29 mouse cellular contexts compared by ENCODE assay signal in the genomic region with DNA sequence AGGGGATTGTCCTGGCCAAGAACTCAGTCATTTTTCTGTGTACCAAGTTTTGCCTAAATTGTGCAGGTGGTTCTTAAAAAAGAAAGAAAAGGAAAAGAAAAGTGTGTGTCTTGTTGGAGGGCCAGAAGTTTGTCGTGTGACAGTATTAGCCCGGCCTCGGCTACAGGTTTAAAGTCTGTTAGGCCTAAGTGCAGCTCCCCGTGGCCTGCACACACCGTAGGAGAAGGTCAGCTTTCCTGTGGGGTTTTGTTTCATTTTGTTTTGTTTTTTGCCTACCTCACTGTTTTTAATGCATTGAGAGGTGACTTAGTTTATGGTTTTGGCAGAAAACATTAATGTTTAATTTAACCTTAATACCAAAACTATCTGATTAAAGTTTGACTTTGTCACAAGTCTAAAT. TPM values are rescaled to one million over a fixed set of nuclear protein-coding genes. Genes with fewer than 3 reads are reported as not detected.
"Had no signal": no experiment of that assay in that cellular context is flagged by ENCODE, and none has a peak within 500 bp of the region (broad histone marks: within the 10 kb centered on the region; RNA-seq: fewer than 3 reads in every experiment).

No protein-coding gene starts in this region.

- H3K4me1 ChIP-seq: heart, embryonic 10.5 days; heart, embryonic 12.5 days; hindbrain, embryonic 10.5 days; hindbrain, embryonic 12.5 days; intestine, embryonic 15.5 days; kidney, embryonic 15.5 days; limb, embryonic 10.5 days; limb, embryonic 12.5 days; liver, embryonic 13.5 days; liver, embryonic 15.5 days had no signal

- H3K9ac ChIP-seq: heart, embryonic 12.5 days; hindbrain, embryonic 12.5 days; hindbrain, embryonic 14.5 days; intestine, embryonic 15.5 days; kidney, embryonic 15.5 days; limb, embryonic 12.5 days; liver, embryonic 13.5 days; liver, embryonic 15.5 days; liver, postnatal 0 days had no signal

- H3K4me2 ChIP-seq: heart, embryonic 12.5 days; hindbrain, embryonic 12.5 days; hindbrain, embryonic 14.5 days; intestine, embryonic 15.5 days; kidney, embryonic 15.5 days; limb, embryonic 12.5 days; liver, embryonic 11.5 days; liver, embryonic 13.5 days; liver, embryonic 15.5 days had no signal

- H3K27ac ChIP-seq: gastrocnemius, adult 2 months; heart, embryonic 10.5 days; hindbrain, embryonic 10.5 days; hindbrain, embryonic 12.5 days; hindbrain, embryonic 14.5 days; intestine, embryonic 15.5 days; kidney, embryonic 15.5 days; kidney, postnatal 0 days; limb, embryonic 10.5 days; limb, embryonic 12.5 days; liver, embryonic 13.5 days; liver, embryonic 15.5 days had no signal

- ATAC-seq: forebrain, embryonic 16.5 days; hindbrain, embryonic 16.5 days; inflammation-experienced regulatory T-cells, adult 6 months; intestine, embryonic 15.5 days; intestine, postnatal 0 days; liver, postnatal 0 days had no signal

- H3K9me3 ChIP-seq: heart, embryonic 10.5 days; heart, embryonic 12.5 days; hindbrain, embryonic 10.5 days; hindbrain, embryonic 12.5 days; intestine, embryonic 15.5 days; kidney, embryonic 15.5 days; limb, embryonic 10.5 days; limb, embryonic 12.5 days; liver, embryonic 13.5 days; liver, embryonic 15.5 days had no signal

- H3K4me3 ChIP-seq: gastrocnemius, adult 2 months; heart, embryonic 10.5 days; heart, embryonic 12.5 days; hindbrain, embryonic 10.5 days; hindbrain, embryonic 12.5 days; intestine, embryonic 15.5 days; kidney, embryonic 15.5 days; limb, embryonic 10.5 days; limb, embryonic 12.5 days; liver, embryonic 13.5 days; liver, embryonic 15.5 days had no signal

- DNase-seq: gastrocnemius, adult 2 months; gastrocnemius, postnatal 10 days; gastrocnemius, postnatal 25 days; heart, postnatal 10 days; heart, postnatal 4 days; kidney, adult 18-20 months; liver; liver, embryonic 13.5 days; liver, postnatal 0 days had no signal

- H3K27me3 ChIP-seq: heart, embryonic 12.5 days; hindbrain, embryonic 12.5 days; intestine, embryonic 15.5 days; kidney, embryonic 15.5 days; limb, embryonic 12.5 days; liver, embryonic 13.5 days; liver, embryonic 15.5 days had no signal

RNA-seq across cellular contexts. Expression of a gene that starts 48.5 kb away (rescaled TPM):
- total RNA-seq: gastrocnemius, postnatal 4 days; heart, adult 8-10 months; heart, postnatal 10 days; heart, postnatal 25 days; heart, postnatal 4 days; left cerebral cortex, postnatal 36 days had no signal
